Comparison of ENCODE assay signal across 8 mouse cellular contexts in the genomic region with DNA sequence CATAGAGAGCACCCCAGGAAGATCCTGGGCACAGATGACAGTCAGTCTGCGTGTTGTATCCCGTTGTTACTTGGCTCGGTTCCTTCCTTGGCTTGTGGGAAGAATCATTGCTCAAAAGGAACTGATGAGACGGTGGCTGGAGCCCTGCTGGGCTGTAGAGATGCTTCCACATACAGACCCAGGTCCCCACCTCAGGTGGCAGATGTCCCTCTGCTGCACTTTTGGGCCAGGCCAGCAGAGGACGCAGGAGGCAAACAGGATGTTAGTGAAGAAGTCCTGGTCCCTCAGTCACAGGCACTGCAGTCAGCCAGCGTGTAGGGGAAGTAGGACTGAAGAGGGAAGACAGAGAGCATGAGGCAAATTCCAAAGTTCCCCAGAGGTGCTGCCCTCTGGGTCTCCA. TPM values are rescaled to one million over a fixed set of nuclear protein-coding genes. Genes with fewer than 3 reads are reported as not detected.
DNase-seq lines count a peak whose midpoint lies in the region; ATAC-seq and TF ChIP-seq lines count a peak whose summit lies in the region.
"Had no signal": no experiment of that assay in that cellular context is flagged by ENCODE, and none has a peak within 500 bp of the region (broad histone marks: within the 10 kb centered on the region; RNA-seq: fewer than 3 reads in every experiment).

No protein-coding gene starts in this region.

- no peak for TF ChIP-seq EP300 in liver, postnatal 0 days (IDR thresholded peaks at IDR 0.05; ENCODE audit: low read depth)

- ATAC-seq in common myeloid progenitor, adult 5-6 weeks (replicated peaks; ENCODE audit: low read depth, poor library complexity, severe bottlenecking): peak; percentile 46
- no peak for ATAC-seq in liver, postnatal 0 days

- H3K4me1 ChIP-seq in liver, postnatal 0 days (ENCODE audit: insufficient read depth): peaks cover 9% of the 10 kb centered on the region; the same call in 1 of the 2 replicates

- intact Hi-C loops in left cerebral cortex, postnatal 4 days (cut with DNase I): loop anchor here (5.0 kb wide), 1 partner anchor 106 kb away; no protein-coding TSS in a partner anchor

- no peak overlapping the region for H3K9ac ChIP-seq in liver, postnatal 0 days (replicated peaks)
- H3K9ac ChIP-seq: embryonic facial prominence, embryonic 12.5 days had no signal

- H3K27me3 ChIP-seq in liver, postnatal 0 days (ENCODE audit: insufficient read depth, low read length): no peaks in the 10 kb centered on the region
- H3K27me3 ChIP-seq: embryonic facial prominence, embryonic 12.5 days had no signal

- H3K4me3 ChIP-seq in liver, postnatal 0 days (ENCODE audit: low read depth, low read length): no peak overlapping the region
- H3K4me3 ChIP-seq: embryonic facial prominence, embryonic 12.5 days had no signal

- H3K4me2 ChIP-seq in liver, postnatal 0 days (ENCODE audit: low read depth, low read length): no peak overlapping the region
- H3K4me2 ChIP-seq: embryonic facial prominence, embryonic 12.5 days had no signal

- no peak overlapping the region for H3K27ac ChIP-seq in liver, postnatal 0 days (ENCODE audit: low read depth)
- H3K27ac ChIP-seq: embryonic facial prominence, embryonic 12.5 days had no signal

- 69% methylated on average over 6 of the region's 6 CpGs for WGBS in liver, postnatal 0 days (ENCODE audit: insufficient replicate concordance)

- TF ChIP-seq CTCF in liver, postnatal 0 days (IDR thresholded peaks at IDR 0.05; ENCODE audit: low read depth): peak; percentile 74

- peaks cover 47% of the 10 kb centered on the region for H3K36me3 ChIP-seq in liver, postnatal 0 days (replicated peaks; ENCODE audit: insufficient read depth, low read length)

- DNase-seq in left cerebral cortex, postnatal 4 days: peak; percentile 65
- DNase-seq in left cerebral cortex, adult 18-20 months (ENCODE audit: low spot score in 2 of 2): no peak
- peak; percentile 13 for DNase-seq in adrenal gland, postnatal 25 days
- peak; percentile 49 for DNase-seq in liver, postnatal 0 days
- no peak for DNase-seq in retina, embryonic 14.5 days (ENCODE audit: low spot score)
- no peak for DNase-seq in adipocyte (ENCODE audit: low spot score)

- no peaks in the 10 kb centered on the region for H3K9me3 ChIP-seq in liver, postnatal 0 days (ENCODE audit: low read length)
- H3K9me3 ChIP-seq: embryonic facial prominence, embryonic 12.5 days had no signal

RNA-seq across cellular contexts. Expression of a gene that starts 4.2 kb away (rescaled TPM):
- 10 to 100 TPM; 21.3 to 22.3 TPM for total RNA-seq in left cerebral cortex, postnatal 4 days (2021)
- total RNA-seq in left cerebral cortex, adult 18-20 months (2021): 10 to 100 TPM; 16.3 to 18.5 TPM
- 28.0 and 28.2 TPM in 2 replicates for total RNA-seq in adrenal gland, postnatal 25 days (2021)
- 55.7 and 59.3 TPM in 2 replicates for total RNA-seq in common myeloid progenitor, adult 5-6 weeks (2017)
- 24.3 and 25.8 TPM in 2 replicates for polyA plus RNA-seq in liver, postnatal 0 days (2015; fragmentation: Nextera tagmentation; extraction: Ambion mirVana)

RNA-seq across cellular contexts. Expression of a gene that starts 20.7 kb away (rescaled TPM):
- total RNA-seq in left cerebral cortex, postnatal 4 days (2021): 1 to 10 TPM; 4.1 to 5.2 TPM
- total RNA-seq in left cerebral cortex, adult 18-20 months (2021): 10 to 100 TPM in 1 of 2 experiments, 1 to 10 TPM in 1; 9.0 to 10.7 TPM
- not detected in 2 replicates for total RNA-seq in adrenal gland, postnatal 25 days (2021)
- total RNA-seq in common myeloid progenitor, adult 5-6 weeks (2017): not detected in 2 replicates
- polyA plus RNA-seq in liver, postnatal 0 days (2015; fragmentation: Nextera tagmentation; extraction: Ambion mirVana): 0.07 TPM in 1 of 2 replicates, not detected in the other
- polyA plus RNA-seq: embryonic facial prominence, embryonic 12.5 days had no signal

RNA-seq across cellular contexts. Expression of a gene that starts 31.2 kb away (rescaled TPM):
- total RNA-seq in left cerebral cortex, postnatal 4 days (2021): 10 to 100 TPM; 54.3 to 55.2 TPM
- 10 to 100 TPM; 28.1 to 28.2 TPM for total RNA-seq in left cerebral cortex, adult 18-20 months (2021)
- 1.3 and 2.5 TPM in 2 replicates for total RNA-seq in adrenal gland, postnatal 25 days (2021)
- 0.05 TPM in 1 of 2 replicates, not detected in the other for total RNA-seq in common myeloid progenitor, adult 5-6 weeks (2017)
- polyA plus RNA-seq in liver, postnatal 0 days (2015; fragmentation: Nextera tagmentation; extraction: Ambion mirVana): 0.20 and 0.21 TPM in 2 replicates

Comparison
In these comparisons a context has a peak if more than half of its experiments do, and no peak if none do; other contexts are left out.
1. DNase-seq: peak in left cerebral cortex, postnatal 4 days (single experiment), adrenal gland, postnatal 25 days (single experiment) and liver, postnatal 0 days (single experiment); none in left cerebral cortex, adult 18-20 months (0 of 2), retina, embryonic 14.5 days (single experiment) and adipocyte (single experiment).